Mouse (Mus musculus): ENCODE data around the gene Icosl. TPM values are rescaled to one million over a fixed set of nuclear protein-coding genes. Genes with fewer than 3 reads are reported as not detected.
"Not testable (repeated sequence)": the region's sequence is repeated elsewhere in the genome, so short reads cannot be mapped to it uniquely, and the experiment has no call there.

Gene Icosl
- total RNA-seq, 2 experiments from 2014 or later: 1.3 to 1.5 TPM

GRCm38 (mm10) chr10:78074151-78074550 is 5.0 kb downstream of the Icosl start:
- DNase-seq (ENCODE audit: low spot score): no peak

GRCm38 (mm10) chr10:78074977-78075376 is 5.9 kb downstream of the Icosl start:
- DNase-seq (ENCODE audit: low spot score): no peak

GRCm38 (mm10) chr10:78077862-78078261 is 8.8 kb downstream of the Icosl start:
- no peak for DNase-seq (ENCODE audit: low spot score)

- DNase-seq (ENCODE audit: low spot score): no peak
These were observed 9.2 kb downstream of the Icosl start for GRCm38 (mm10) chr10:78078276-78078675.

- peak; percentile 68 for DNase-seq (ENCODE audit: low spot score)
These were observed 11.0 kb downstream of the Icosl start for GRCm38 (mm10) chr10:78079955-78080591.

GRCm38 (mm10) chr10:78084073-78084472 is 15.0 kb downstream of the Icosl start:
- DNase-seq (ENCODE audit: low spot score): no peak

- no peak for DNase-seq (ENCODE audit: low spot score)
These were observed 16.6 kb downstream of the Icosl start for GRCm38 (mm10) chr10:78085711-78086110.

- no peak for DNase-seq (ENCODE audit: low spot score)
These were observed 17.5 kb downstream of the Icosl start for GRCm38 (mm10) chr10:78086444-78087061.

- DNase-seq (ENCODE audit: low spot score): no peak
These were observed 18.0 kb downstream of the Icosl start for GRCm38 (mm10) chr10:78087101-78087511.

- DNase-seq (ENCODE audit: low spot score): no peak
These were observed 21.1 kb downstream of the Icosl start for GRCm38 (mm10) chr10:78090246-78090645.

GRCm38 (mm10) chr10:78090706-78091491 is 21.8 kb downstream of the Icosl start:
- no peak for DNase-seq (ENCODE audit: low spot score)

- no peak for DNase-seq (ENCODE audit: low spot score)
These were observed 23.0 kb downstream of the Icosl start for GRCm38 (mm10) chr10:78091865-78092724.

GRCm38 (mm10) chr10:78092725-78093029 is 23.6 kb downstream of the Icosl start:
- no peak for DNase-seq (ENCODE audit: low spot score)

- no peak for DNase-seq (ENCODE audit: low spot score)
These were observed 26.1 kb downstream of the Icosl start for GRCm38 (mm10) chr10:78095221-78095620.

GRCm38 (mm10) chr10:78095954-78096931 is 27.1 kb downstream of the Icosl start:
- DNase-seq (ENCODE audit: low spot score): peak; percentile 67

- DNase-seq (ENCODE audit: low spot score): not testable (repeated sequence)
These were observed 30.8 kb downstream of the Icosl start for GRCm38 (mm10) chr10:78099860-78100259.

GRCm38 (mm10) chr10:78100989-78101780 is 32.1 kb downstream of the Icosl start:
- no peak for DNase-seq (ENCODE audit: low spot score)

GRCm38 (mm10) chr10:78104555-78105490 is 35.7 kb downstream of the Icosl start:
- DNase-seq (ENCODE audit: low spot score): peak; percentile 60
